Mouse (Mus musculus) embryonic fibroblast, embryonic 13.5 days (primary cell): ENCODE measurements around the gene Ezr.

ENCODE experiments used
- CTCF ChIP-seq: IDR thresholded peaks from 2 replicates; pipeline ENCODE4 v1.5.1; 2011; ENCODE audit warnings: mild to moderate bottlenecking, control low read depth, low read length, moderate library complexity, borderline replicate concordance; ENCODE audit not compliant: insufficient read depth
- POLR2A ChIP-seq: IDR thresholded peaks from 2 replicates; pipeline ENCODE4 v1.6.1; 2011; ENCODE audit warnings: low read depth, mild to moderate bottlenecking, control low read depth, low read length, moderate library complexity

DNA sequence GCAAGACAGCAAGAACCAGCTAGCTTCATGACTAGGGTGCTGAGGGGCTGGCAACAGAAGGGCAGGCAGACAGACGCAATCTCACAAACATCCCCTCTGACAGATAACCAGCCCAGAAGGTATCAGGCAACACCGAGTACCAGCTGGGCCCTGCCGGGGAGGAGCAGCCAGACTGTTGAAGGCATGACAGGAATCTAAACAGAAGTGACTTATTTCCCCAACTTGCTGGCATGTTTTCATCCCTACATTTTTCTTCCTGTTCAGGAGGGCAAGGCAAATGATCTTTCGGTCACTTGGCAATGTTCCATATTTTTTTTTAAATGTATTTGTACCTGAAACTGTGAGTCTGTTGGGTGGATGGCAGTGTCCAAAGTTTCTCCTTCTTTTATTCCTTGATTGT lies 32.1 kb upstream of the Ezr start:
- TF ChIP-seq CTCF (no peak), POLR2A (no peak)
